Mouse (Mus musculus) ovary, postnatal 14 days (tissue): ENCODE data around the gene Tysnd1.

ENCODE experiments used
- DNase-seq: peaks from one replicate; pipeline ENCODE4 v3.0.0; 2022; ENCODE audit warnings: low spot score

The Tysnd1 gene

GRCm38 (mm10) chr10:61738126-61738525, 42.8 kb downstream of the Tysnd1 start:
- no peak for DNase-seq

GRCm38 (mm10) chr10:61741306-61741705, 46.0 kb downstream of the Tysnd1 start:
- no peak for DNase-seq

GRCm38 (mm10) chr10:61741873-61742272, 46.6 kb downstream of the Tysnd1 start:
- no peak for DNase-seq

GRCm38 (mm10) chr10:61742336-61742735, 47.0 kb downstream of the Tysnd1 start:
- DNase-seq = no peak

GRCm38 (mm10) chr10:61745133-61745532, 49.8 kb downstream of the Tysnd1 start:
- no peak for DNase-seq

- DNase-seq = no peak
Observed at GRCm38 (mm10) chr10:61747302-61747701, 52.0 kb downstream of the Tysnd1 start.

- DNase-seq = no peak
Observed at GRCm38 (mm10) chr10:61750014-61750413, 54.7 kb downstream of the Tysnd1 start.

GRCm38 (mm10) chr10:61751534-61752219, 56.4 kb downstream of the Tysnd1 start:
- no peak for DNase-seq
